Mouse (Mus musculus): ENCODE results near the gene Pepd.

Pepd gene

DNA sequence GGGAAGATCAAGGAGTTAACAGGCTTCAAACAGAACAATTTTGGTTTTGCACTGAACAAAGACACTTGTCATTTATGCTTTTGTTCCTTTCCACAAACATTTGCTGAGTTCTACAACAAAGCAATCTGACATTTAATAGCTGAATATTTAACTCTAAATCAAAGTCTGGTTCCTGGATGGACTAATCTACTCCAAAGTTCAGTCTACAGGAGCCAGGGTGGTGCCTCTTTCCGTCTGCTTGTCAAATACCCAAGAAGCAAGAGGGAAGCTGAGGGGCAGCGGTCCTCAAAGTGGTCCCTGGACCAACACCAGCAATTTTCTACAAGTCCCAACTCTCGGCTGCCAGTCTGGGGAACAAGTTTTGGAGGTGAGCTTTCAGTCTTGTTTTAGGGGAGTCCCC is 141.0 kb downstream of the Pepd start:
- Histone ChIP-seq H3K4me1 (replicated peaks; ENCODE audit: low read depth, low read length) (peaks cover 47% of the 10 kb centered on the region), H3K9me3 (ENCODE audit: low read length) (no peaks in the 10 kb centered on the region), H3K27me3 (ENCODE audit: insufficient read depth, low read length) (no peaks in the 10 kb centered on the region), H3K4me3 (replicated peaks; ENCODE audit: low read length) (no peak overlapping the region), H3K36me3 (ENCODE audit: insufficient read depth, low read length) (peaks cover 34% of the 10 kb centered on the region)
- TF ChIP-seq POU5F1 (IDR thresholded peaks at IDR 0.05; ENCODE audit: borderline replicate concordance, low read length) (no peak), NANOG (IDR thresholded peaks at IDR 0.05; ENCODE audit: borderline replicate concordance, low read length) (no peak), CTCF (conservative IDR thresholded peaks at IDR 0.05; ENCODE audit: low read length) (no peak)

DNA sequence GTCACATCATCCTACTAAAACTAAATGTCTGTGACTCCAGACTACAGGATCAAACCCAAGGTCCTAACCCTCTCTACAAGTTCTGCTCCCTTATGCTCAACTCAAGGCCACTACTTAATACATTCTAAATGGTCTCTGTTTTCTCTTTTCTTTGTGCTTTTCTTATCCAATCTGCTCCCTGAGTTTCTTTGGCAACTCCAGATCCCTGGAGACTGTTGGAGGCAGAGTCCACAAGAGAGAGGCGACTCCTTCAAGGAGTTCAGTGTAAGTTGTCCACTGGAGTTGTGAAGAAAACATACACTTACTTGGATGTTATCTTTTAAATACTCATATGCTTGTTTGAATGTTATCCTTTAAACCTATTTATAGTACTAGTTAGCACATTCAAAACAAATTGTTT is 142.1 kb downstream of the Pepd start:
- H3K4me1 ChIP-seq (replicated peaks; ENCODE audit: low read depth, low read length) = peaks cover 47% of the 10 kb centered on the region
- H3K4me3 ChIP-seq (replicated peaks; ENCODE audit: low read length) = peak overlapping the region; percentile 89; the same call in 1 of the 2 replicates
- H3K27me3 ChIP-seq (ENCODE audit: insufficient read depth, low read length) = no peaks in the 10 kb centered on the region
- H3K36me3 ChIP-seq (ENCODE audit: insufficient read depth, low read length) = peaks cover 26% of the 10 kb centered on the region
- H3K9me3 ChIP-seq (ENCODE audit: low read length) = no peaks in the 10 kb centered on the region
- TF ChIP-seq POU5F1 (IDR thresholded peaks at IDR 0.05; ENCODE audit: borderline replicate concordance, low read length) (no peak), CTCF (conservative IDR thresholded peaks at IDR 0.05; ENCODE audit: low read length) (no peak), NANOG (IDR thresholded peaks at IDR 0.05; ENCODE audit: borderline replicate concordance, low read length) (no peak)

DNA sequence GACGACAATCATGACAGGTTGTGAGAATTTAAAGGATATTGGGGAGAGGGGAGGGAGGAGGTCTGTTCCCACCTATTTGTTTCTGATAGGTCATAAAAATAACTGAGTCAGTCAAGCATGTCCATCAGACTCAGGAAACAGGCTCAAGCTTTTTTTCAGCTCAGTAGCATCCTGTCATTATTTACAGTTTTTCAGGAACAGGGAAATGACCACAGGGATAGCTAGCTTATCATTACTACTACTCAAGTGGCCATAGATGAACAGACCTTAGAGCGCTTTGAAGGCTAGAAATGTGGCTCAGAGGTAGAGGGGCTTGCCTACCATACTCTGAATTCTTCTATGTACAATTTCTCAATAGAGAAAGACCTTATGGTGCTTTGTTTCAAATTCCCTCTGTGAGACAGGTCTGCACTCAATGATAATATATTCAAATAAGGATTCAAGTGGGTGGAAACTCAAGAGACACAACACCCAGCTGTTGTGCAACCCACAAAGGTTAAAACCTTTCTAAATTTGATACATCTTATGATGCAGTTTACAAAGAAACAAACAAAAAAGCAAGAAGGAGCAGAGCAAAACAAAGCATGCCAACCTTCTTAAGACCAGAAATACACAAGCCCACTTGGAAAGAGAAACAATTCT is 142.9 kb downstream of the Pepd start:
- TF ChIP-seq POU5F1 (IDR thresholded peaks at IDR 0.05; ENCODE audit: borderline replicate concordance, low read length) (no peak), NANOG (IDR thresholded peaks at IDR 0.05; ENCODE audit: borderline replicate concordance, low read length) (no peak), CTCF (conservative IDR thresholded peaks at IDR 0.05; ENCODE audit: low read length) (no peak)
- peaks cover 7% of the 10 kb centered on the region for H3K9me3 ChIP-seq (ENCODE audit: low read length)

DNA sequence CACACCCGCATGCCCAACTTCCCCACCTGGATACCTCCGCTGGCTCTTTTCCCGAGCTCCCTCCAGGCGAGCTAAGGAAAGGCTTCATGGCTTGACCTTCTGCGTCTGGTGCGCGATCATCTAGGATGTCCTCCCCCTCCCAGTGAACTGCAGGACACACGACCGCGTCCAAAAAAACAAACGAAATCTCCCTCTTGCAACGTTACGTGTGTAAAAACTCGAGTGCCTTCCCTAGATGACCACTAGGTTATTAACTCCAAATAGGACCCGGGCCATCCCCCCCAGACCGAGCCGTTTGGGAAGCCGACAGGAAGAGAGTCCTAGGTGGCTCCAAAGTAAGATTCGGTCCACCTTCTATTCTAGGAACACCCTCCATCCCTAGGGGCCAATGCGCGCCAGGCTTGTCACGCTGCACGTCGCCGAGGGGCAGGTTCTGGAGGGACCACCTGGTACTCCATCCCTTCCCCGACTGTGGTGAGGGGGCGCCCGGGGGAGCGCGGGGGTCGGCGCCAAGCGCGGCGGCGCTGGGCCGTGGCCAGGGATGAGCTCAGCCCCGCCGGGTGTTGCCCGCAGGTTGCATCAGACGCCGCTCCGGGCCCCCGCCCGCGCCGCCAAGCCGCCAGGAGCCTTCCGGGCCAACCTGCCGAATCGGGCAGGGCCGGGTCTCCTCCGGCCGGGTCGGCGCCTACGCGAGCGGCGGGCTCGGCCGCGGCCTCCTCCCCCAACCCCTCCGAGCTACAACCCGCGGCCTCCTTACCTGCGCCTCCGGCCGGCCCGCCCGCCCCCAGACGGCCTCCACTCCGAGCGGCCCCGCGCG is 143.6 kb downstream of the Pepd start:
- peak overlapping the region; percentile 89 for H3K4me3 ChIP-seq (replicated peaks; ENCODE audit: low read length)
- H3K4me1 ChIP-seq (replicated peaks; ENCODE audit: low read depth, low read length) = peaks cover 36% of the 10 kb centered on the region
- H3K9me3 ChIP-seq (ENCODE audit: low read length) = peaks cover 10% of the 10 kb centered on the region

More for the DNA sequence above, 142.9 kb downstream of the Pepd start:
- no peaks in the 10 kb centered on the region for H3K27me3 ChIP-seq (ENCODE audit: insufficient read depth, low read length)
- peaks cover 44% of the 10 kb centered on the region for H3K4me1 ChIP-seq (replicated peaks; ENCODE audit: low read depth, low read length)
- peaks cover 18% of the 10 kb centered on the region for H3K36me3 ChIP-seq (ENCODE audit: insufficient read depth, low read length)
- H3K4me3 ChIP-seq (replicated peaks; ENCODE audit: low read length) = peak overlapping the region; percentile 89

DNA sequence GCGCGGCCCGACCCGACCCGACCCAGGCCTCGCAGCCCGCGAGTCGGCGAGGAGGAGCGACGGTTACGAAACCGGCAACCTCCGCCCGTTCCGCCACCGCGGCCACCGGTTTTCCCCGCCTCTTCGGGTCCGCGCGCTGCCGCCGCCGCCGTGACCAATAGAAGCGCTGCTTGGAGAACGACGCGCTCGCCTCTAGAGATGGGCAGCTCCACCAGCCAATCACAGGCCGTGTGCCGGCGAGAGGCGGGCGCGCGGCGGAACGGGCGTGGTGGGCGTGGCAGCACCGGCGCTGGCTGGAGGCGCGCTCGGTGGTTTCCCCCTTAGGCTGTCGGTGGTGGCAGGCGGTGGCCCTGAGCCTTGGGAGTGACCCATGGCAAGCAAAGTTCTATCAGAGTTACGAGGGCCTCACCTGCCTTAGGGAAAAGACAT is 144.3 kb downstream of the Pepd start, which contains the start of gene Cebpg:
TSS of gene Cebpg (minus strand) at position 138 of the 429 bp plus-strand sequence.
- H3K4me3 ChIP-seq (replicated peaks; ENCODE audit: low read length) = peak within 1 kb of the TSS; percentile 89
- H3K4me1 ChIP-seq (replicated peaks; ENCODE audit: low read depth, low read length) = peaks cover 30% of the 10 kb centered on the region
- no peaks in the 10 kb centered on the region for H3K27me3 ChIP-seq (ENCODE audit: insufficient read depth, low read length)
- peaks cover 10% of the 10 kb centered on the region for H3K9me3 ChIP-seq (ENCODE audit: low read length)
- TF ChIP-seq POU5F1 (IDR thresholded peaks at IDR 0.05; ENCODE audit: borderline replicate concordance, low read length) = no peak
- no peak for TF ChIP-seq CTCF (conservative IDR thresholded peaks at IDR 0.05; ENCODE audit: low read length)
- TF ChIP-seq NANOG (IDR thresholded peaks at IDR 0.05; ENCODE audit: borderline replicate concordance, low read length) = no peak
- H3K36me3 ChIP-seq (ENCODE audit: insufficient read depth, low read length) = peaks cover 7% of the 10 kb centered on the region; the same call in 1 of the 2 replicates

More for the DNA sequence above, 143.6 kb downstream of the Pepd start:
- TF ChIP-seq CTCF (conservative IDR thresholded peaks at IDR 0.05; ENCODE audit: low read length) = no peak
- no peaks in the 10 kb centered on the region for H3K27me3 ChIP-seq (ENCODE audit: insufficient read depth, low read length)
- peaks cover 10% of the 10 kb centered on the region for H3K36me3 ChIP-seq (ENCODE audit: insufficient read depth, low read length)

DNA sequence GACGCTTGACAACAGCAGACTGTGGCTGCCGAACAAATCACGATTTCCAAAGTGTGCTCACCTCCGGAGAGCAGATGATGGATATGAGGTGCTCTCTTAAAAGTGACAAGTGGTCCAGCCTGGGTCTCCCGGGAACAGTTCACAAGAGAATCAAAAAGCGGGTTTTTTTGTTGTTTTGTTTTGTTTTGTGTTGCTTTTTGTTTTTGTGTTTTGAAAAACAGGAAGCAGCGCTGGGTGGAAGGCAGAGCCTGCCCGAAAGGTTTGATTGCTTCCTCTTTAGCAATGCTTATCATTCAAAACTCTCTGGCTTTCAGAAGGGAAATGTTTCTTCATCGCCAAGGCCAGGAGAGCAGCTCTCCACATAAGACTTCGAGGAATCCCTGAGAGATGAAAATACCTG is 144.8 kb downstream of the Pepd start:
- peak overlapping the region; percentile 89 for H3K4me3 ChIP-seq (replicated peaks; ENCODE audit: low read length)
- H3K27me3 ChIP-seq (ENCODE audit: insufficient read depth, low read length) = no peaks in the 10 kb centered on the region
- peaks cover 28% of the 10 kb centered on the region for H3K4me1 ChIP-seq (replicated peaks; ENCODE audit: low read depth, low read length)
- peaks cover 7% of the 10 kb centered on the region; the same call in 1 of the 2 replicates for H3K36me3 ChIP-seq (ENCODE audit: insufficient read depth, low read length)
- H3K9me3 ChIP-seq (ENCODE audit: low read length) = peaks cover 10% of the 10 kb centered on the region
- TF ChIP-seq POU5F1 (IDR thresholded peaks at IDR 0.05; ENCODE audit: borderline replicate concordance, low read length) (no peak), CTCF (conservative IDR thresholded peaks at IDR 0.05; ENCODE audit: low read length) (no peak), NANOG (IDR thresholded peaks at IDR 0.05; ENCODE audit: borderline replicate concordance, low read length) (no peak)

DNA sequence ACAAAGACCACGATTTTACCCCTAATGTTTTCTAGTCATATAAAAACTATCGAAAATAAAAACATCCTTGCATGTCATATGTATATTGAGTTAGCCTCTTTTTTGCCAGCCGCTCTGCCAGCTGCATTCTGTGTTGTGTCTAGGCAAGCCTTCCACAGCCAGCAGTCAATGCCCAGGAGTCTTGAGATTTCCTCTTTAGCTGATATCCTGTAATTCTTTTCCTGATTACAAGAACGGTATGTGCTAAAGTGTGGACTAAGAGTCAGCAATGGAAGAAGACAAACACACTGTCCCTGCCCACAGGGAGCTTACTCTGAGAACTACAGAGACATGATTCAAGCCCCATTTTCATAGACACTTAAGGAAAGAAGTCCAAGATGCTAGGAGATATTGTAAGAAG is 145.4 kb downstream of the Pepd start:
- Histone ChIP-seq H3K4me3 (replicated peaks; ENCODE audit: low read length) (no peak overlapping the region), H3K9me3 (ENCODE audit: low read length) (peaks cover 10% of the 10 kb centered on the region), H3K36me3 (ENCODE audit: insufficient read depth, low read length) (peaks cover 7% of the 10 kb centered on the region; the same call in 1 of the 2 replicates), H3K27me3 (ENCODE audit: insufficient read depth, low read length) (no peaks in the 10 kb centered on the region), H3K4me1 (replicated peaks; ENCODE audit: low read depth, low read length) (peaks cover 28% of the 10 kb centered on the region)
- TF ChIP-seq NANOG (IDR thresholded peaks at IDR 0.05; ENCODE audit: borderline replicate concordance, low read length) (no peak), CTCF (conservative IDR thresholded peaks at IDR 0.05; ENCODE audit: low read length) (no peak), POU5F1 (IDR thresholded peaks at IDR 0.05; ENCODE audit: borderline replicate concordance, low read length) (no peak)

DNA sequence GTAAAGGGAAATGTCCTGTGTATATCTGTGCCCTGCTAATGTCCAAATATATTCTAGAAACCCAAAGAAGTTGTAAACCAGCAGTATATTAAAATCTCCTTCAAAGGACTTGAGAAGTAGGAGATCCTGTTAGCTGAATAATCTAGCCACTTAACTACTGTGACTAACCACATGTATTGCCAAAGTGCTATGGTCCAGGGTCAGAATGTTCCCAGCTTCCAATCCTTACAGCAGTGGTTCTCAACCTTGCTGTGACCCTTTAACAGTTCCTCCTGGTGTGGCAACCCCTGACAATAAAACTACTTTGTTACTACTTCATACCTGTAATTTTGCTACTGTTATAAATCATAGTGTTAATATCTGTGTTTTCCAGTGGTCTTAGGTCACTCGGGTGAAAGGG is 146.2 kb downstream of the Pepd start:
- Histone ChIP-seq H3K4me3 (replicated peaks; ENCODE audit: low read length) (no peak overlapping the region), H3K9me3 (ENCODE audit: low read length) (peaks cover 10% of the 10 kb centered on the region), H3K36me3 (ENCODE audit: insufficient read depth, low read length) (peaks cover 4% of the 10 kb centered on the region; the same call in 1 of the 2 replicates), H3K4me1 (replicated peaks; ENCODE audit: low read depth, low read length) (peaks cover 24% of the 10 kb centered on the region), H3K27me3 (ENCODE audit: insufficient read depth, low read length) (no peaks in the 10 kb centered on the region)
- TF ChIP-seq CTCF (conservative IDR thresholded peaks at IDR 0.05; ENCODE audit: low read length) (no peak), POU5F1 (IDR thresholded peaks at IDR 0.05; ENCODE audit: borderline replicate concordance, low read length) (no peak), NANOG (IDR thresholded peaks at IDR 0.05; ENCODE audit: borderline replicate concordance, low read length) (no peak)
